Mouse (Mus musculus): ENCODE results near the gene Psmd13. TPM values are rescaled to one million over a fixed set of nuclear protein-coding genes. Genes with fewer than 3 reads are reported as not detected.

The Psmd13 gene
- polyA plus RNA-seq, 3 experiments from 2014 or later: 98.5 to 206 (median 105) TPM

DNA sequence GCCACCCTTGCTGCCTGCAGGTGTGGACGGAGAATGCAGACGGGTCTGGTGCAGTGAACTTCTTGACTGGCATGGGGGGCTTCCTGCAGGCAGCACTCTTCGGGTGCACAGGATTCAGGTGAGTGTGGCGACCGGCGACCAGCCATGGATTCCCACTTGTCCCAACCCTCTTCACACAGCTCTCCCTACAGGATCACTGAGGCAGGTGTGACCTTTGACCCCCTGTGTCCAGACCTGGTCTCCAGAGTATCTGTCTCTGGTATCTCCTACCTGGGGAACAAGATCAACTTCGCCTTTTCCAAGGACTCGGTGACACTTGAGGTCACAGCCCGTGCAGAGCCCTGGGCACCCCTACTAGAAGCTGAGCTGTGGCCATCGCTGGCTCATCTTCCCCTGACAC lies 64.5 kb downstream of the Psmd13 start:
- no peak for ATAC-seq

DNA sequence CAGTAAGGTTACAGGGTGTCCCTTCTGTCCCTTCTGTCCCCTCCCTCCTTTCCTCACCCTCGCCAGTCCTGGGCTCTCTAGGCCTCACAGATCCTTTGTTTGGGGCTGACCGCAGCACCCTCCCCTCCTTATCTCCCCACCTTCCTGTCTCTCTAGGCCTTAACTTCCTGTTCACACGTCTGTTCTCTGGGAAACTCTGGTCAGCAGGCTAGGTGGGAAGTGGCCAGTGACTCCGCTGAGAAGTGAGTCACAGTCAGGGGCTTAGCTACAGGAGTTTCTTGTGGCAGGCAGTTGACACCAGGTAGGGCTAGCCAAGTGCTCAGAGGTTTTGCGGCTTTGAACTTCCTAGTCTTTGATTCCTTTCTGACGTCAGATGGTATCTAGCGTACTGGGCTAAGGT lies 65.2 kb downstream of the Psmd13 start:
- peak; percentile 78 for ATAC-seq

DNA sequence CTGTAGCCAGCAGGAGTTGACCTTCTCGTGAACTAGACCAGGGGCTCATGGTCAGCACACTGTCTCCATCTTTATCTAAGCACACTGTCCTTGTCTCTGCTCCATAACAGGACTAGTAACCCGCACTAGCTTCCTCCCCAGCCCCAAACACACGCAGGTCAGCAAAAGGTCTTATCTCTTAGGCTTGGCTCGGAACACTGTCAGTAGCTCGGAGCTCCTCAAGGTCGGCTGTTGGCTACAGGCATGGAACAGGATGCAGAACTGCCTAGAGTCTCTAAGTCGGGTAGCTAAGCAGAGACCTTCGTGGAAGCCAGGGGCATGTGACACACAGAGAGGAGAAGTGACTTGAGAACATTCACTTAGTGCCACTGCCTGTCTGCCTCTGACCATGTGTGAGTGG lies 66.4 kb downstream of the Psmd13 start:
- no peak for ATAC-seq

Other genes with a start within 250 kb of the Psmd13 start
- gene Olfr53, start 235.5 kb upstream of the Psmd13 start, polyA plus RNA-seq (2017; shearing (Covaris generic)): not detected
- under 1 TPM in 1 of 3 experiments, not detected in 2; 0.05 TPM for gene Olfr539, start 222.0 kb upstream of the Psmd13 start, polyA plus RNA-seq (2017; shearing (Covaris generic))
- under 1 TPM in 1 of 3 experiments, not detected in 2; 0.05 TPM for gene Olfr45, start 200.0 kb upstream of the Psmd13 start, polyA plus RNA-seq (2017; shearing (Covaris generic))
- not detected for gene Olfr541, start 184.7 kb upstream of the Psmd13 start, polyA plus RNA-seq (2017; shearing (Covaris generic))
- gene Cyp2e1, start 118.2 kb upstream of the Psmd13 start, polyA plus RNA-seq (2017; shearing (Covaris generic)): not detected
- gene Syce1, start 94.1 kb upstream of the Psmd13 start, polyA plus RNA-seq (2017; shearing (Covaris generic)): not detected
- under 1 TPM in 2 of 3 experiments, not detected in 1; 0.40 TPM for gene Zfp941, start 59.8 kb upstream of the Psmd13 start, polyA plus RNA-seq (2017; shearing (Covaris generic))
- not detected for gene Urah, start 47.0 kb upstream of the Psmd13 start, polyA plus RNA-seq (2017; shearing (Covaris generic))
- gene Scgb1c1, start 36.4 kb upstream of the Psmd13 start, polyA plus RNA-seq (2017; shearing (Covaris generic)): not detected
- not detected for gene Odf3, start 34.2 kb upstream of the Psmd13 start, polyA plus RNA-seq (2017; shearing (Covaris generic))
- gene Gm45785, start 25.6 kb upstream of the Psmd13 start, polyA plus RNA-seq (2017; shearing (Covaris generic)): not detected
- gene Ric8a, start 25.0 kb upstream of the Psmd13 start, polyA plus RNA-seq (2017; shearing (Covaris generic)): 10 to 100 TPM; 57.0 to 69.1 (median 66.3) TPM
- gene Bet1l, start 24.4 kb upstream of the Psmd13 start, polyA plus RNA-seq (2017; shearing (Covaris generic)): 10 to 100 TPM; 43.0 to 59.7 (median 53.0) TPM
- gene Sirt3, start 341 bp downstream of the Psmd13 start, polyA plus RNA-seq (2017; shearing (Covaris generic)): 10 to 100 TPM in 2 of 3 experiments, 1 to 10 TPM in 1; 9.1 to 10.8 (median 10.6) TPM
- not detected for gene Cox8b, start 18.5 kb downstream of the Psmd13 start, polyA plus RNA-seq (2017; shearing (Covaris generic))
- gene Nlrp6, start 38.9 kb downstream of the Psmd13 start, polyA plus RNA-seq (2017; shearing (Covaris generic)): not detected
- gene Pgghg, start 59.4 kb downstream of the Psmd13 start, polyA plus RNA-seq (2017; shearing (Covaris generic)): 10 to 100 TPM; 16.6 to 22.5 (median 18.2) TPM
- under 1 TPM in 1 of 3 experiments, not detected in 2; 0.46 TPM for gene Ifitm5, start 68.3 kb downstream of the Psmd13 start, polyA plus RNA-seq (2017; shearing (Covaris generic))
- gene Gm45717, start 74.0 kb downstream of the Psmd13 start, polyA plus RNA-seq (2017; shearing (Covaris generic)): not detected
- 10 to 100 TPM; 60.0 to 93.0 (median 74.2) TPM for gene Ifitm2, start 74.0 kb downstream of the Psmd13 start, polyA plus RNA-seq (2017; shearing (Covaris generic))
- 1 to 10 TPM in 1 of 3 experiments, under 1 TPM in 1, not detected in 1; 0.54 to 6.6 TPM for gene Ifitm1, start 85.3 kb downstream of the Psmd13 start, polyA plus RNA-seq (2017; shearing (Covaris generic))
- 10 to 100 TPM in 1 of 3 experiments, 1 to 10 TPM in 2; 2.7 to 11.2 (median 3.0) TPM for gene Ifitm3, start 128.8 kb downstream of the Psmd13 start, polyA plus RNA-seq (2017; shearing (Covaris generic))
- gene Ifitm6, start 136.0 kb downstream of the Psmd13 start, polyA plus RNA-seq (2017; shearing (Covaris generic)): under 1 TPM in 1 of 3 experiments, not detected in 2; 0.94 TPM
- gene Gm17387, start 147.2 kb downstream of the Psmd13 start, polyA plus RNA-seq (2017; shearing (Covaris generic)): not detected
- 10 to 100 TPM; 11.1 to 13.1 (median 12.5) TPM for gene B4galnt4, start 179.1 kb downstream of the Psmd13 start, polyA plus RNA-seq (2017; shearing (Covaris generic))
- 100 to 1,000 TPM; 413 to 487 (median 426) TPM for gene Pkp3, start 196.2 kb downstream of the Psmd13 start, polyA plus RNA-seq (2017; shearing (Covaris generic))
- gene Sigirr, start 218.6 kb downstream of the Psmd13 start, polyA plus RNA-seq (2017; shearing (Covaris generic)): 100 to 1,000 TPM; 149 to 208 (median 206) TPM
- gene Ano9, start 235.8 kb downstream of the Psmd13 start, polyA plus RNA-seq (2017; shearing (Covaris generic)): not detected
- gene Ptdss2, start 240.4 kb downstream of the Psmd13 start, polyA plus RNA-seq (2017; shearing (Covaris generic)): 1 to 10 TPM; 6.2 to 9.3 (median 7.0) TPM